Mouse (Mus musculus): Measurements from ENCODE around the gene Hamp2. TPM values are rescaled to one million over a fixed set of nuclear protein-coding genes. Genes with fewer than 3 reads are reported as not detected.

Gene Hamp2
- total RNA-seq, 2 experiments from 2014 or later = 1.5 to 4.1 TPM

DNA sequence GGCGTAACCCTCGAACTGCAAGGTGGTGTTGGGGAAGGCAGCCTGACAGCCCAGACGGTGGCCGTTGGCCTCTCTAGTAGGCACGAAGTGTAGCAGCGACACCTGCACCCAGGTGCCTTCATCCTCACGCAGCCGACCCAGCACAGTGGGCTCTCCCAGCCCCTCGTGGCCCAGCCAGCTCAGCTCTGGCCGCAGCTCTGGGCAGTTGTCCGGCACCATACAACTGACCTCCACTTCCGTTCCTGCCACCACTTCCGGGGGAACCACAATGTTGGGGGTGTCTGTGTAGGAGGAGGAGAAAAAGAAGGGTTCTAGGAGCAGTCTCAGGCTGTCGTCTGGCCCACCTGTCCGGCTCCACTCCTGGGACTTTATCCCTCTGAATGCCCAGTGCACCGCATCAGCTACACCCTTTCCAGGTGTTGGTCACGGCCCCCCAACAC lies 15.5 kb downstream of the Hamp2 start:
- DNase-seq = no peak
- intact Hi-C loops (cut with DNase I) = no loop called here

DNA sequence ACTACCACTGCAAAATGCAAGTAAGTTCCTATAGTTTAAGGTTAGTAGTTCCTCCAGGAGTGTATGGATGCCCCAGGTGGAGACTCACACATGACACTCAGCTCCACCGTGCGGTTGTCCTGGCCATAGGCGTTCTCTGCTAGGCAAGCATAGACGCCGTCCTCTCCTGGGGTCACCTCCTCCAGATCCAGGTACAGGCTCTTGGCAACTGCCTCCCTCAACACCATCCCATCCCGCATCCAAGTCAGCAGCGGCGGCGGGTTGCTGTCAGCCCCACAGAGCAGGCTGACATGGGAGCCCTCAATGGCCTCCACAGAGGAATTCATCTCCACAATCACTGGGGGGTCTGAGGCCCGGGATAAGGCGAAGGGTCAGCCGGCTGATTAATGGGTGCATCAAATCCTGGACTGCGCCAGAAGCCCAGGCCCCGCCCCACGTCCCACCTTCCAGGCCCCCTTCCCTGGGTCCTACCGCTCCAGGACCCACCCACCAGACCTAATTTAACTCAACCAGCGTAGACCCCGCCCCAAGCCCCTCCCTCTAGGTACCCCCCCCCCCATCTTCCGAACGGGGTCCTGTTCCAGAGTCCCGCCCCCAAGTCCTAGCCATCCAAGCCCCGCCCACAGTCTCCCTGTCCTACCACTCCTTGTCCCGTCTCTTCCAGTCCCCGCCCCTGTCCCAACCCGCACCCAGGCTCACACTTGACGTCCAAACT lies 16.0 kb downstream of the Hamp2 start:
- intact Hi-C loops (cut with DNase I) = no loop called here
- no peak for DNase-seq

DNA sequence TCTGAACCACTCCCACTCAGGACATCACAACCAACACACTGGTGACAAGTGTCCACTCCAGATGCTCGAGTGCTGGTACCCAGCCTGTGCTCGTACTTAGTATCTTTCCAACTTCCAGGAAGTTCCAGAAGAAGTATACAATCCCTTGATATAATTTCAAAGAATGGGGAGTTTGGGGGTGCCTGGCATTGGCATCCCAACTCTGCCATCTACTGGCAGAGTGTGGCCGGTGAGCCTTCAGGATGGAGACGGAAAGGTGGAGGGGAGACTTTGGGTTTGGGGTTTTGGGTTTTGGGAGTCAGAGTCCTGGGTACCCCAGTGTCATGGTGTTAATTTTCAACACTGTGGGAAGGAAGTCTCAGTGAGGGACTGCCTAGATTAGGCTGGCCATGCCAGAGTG lies 20.4 kb downstream of the Hamp2 start:
- intact Hi-C loops (cut with DNase I) = loop anchor here (5.0 kb wide), 1 partner anchor 312 kb away; no protein-coding TSS in a partner anchor
- DNase-seq = peak in 1 of 2 experiments; percentile 19

DNA sequence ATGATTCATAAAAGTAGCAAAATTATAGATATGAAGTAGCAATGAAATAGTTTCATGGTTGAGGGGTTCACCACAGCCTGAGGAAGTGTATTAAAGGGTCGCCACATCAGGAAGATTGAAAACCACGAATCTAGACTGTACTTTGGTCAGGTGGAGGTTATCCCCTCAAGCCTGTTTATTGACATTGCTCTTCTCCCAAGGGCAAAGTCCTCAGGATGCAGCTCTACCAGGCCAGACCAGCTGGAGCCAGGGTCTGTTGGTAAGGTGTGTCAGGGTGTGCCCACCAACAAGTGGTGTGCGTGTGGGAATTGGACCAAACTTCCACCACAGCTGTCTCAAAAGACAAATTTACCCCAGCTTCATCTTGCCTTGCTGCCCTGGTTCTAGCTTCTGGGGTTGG lies 29.3 kb downstream of the Hamp2 start:
- DNase-seq = no peak
- intact Hi-C loops (cut with DNase I) = no loop called here

DNA sequence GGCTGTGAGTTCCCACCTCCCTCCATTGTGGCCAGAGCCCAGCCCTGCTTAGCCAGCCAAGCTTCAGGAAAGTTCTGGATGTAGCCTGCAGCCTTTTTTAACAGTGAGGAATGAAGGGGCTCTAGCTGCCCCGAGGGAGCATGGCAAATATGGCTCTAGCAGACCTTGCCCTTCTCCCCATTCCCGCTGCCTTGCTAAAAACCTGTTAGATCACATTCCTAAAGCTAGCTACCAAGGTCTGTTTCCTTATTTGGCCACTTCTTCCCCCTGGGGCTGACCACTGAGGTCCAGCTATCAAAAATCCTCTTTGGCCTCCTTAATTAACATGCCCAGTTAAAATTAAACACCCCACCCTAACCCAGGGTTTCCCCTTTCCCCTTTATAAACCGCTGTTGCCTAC lies 32.0 kb downstream of the Hamp2 start:
- intact Hi-C loops (cut with DNase I) = no loop called here
- DNase-seq = no peak

DNA sequence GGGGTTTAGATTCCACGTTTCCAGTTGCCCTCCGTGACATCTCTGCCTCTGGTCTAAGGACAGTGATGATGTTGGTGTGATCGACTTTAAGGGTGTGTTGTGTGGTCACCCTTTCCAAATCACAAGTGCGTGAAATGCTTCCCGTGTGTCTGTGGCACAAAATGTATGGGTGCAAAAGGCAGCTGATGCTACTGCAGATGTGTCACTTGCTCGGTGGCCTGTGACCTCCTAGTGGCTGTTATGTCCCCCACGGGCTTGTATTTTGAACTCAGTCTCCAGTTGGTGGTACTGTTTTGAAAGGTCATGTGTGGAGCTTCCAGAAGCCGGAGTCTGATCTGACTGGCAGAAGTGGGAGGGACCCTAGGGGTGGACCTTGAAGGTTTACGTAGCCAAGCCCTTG lies 32.7 kb downstream of the Hamp2 start:
- intact Hi-C loops (cut with DNase I) = no loop called here
- DNase-seq = no peak

DNA sequence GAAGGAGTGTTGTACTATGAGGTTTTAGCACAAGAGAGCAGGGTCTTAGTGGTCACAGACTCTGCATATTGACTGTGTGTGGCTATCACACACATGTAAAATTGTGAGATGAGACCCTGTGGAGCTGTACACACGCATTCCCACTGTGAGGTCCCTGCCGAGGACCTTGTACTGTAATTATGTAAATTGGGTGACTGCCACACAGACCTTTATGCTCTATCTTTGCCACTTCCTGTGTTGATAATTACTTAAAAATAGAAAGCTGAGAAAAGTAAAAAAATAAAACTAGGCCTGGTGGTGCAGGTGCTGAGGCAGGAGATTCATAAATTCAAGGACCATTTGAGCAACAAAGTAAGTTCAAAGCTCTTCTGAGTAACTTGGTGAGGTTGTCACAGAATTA lies 33.8 kb downstream of the Hamp2 start:
- DNase-seq = no peak
- intact Hi-C loops (cut with DNase I) = no loop called here

DNA sequence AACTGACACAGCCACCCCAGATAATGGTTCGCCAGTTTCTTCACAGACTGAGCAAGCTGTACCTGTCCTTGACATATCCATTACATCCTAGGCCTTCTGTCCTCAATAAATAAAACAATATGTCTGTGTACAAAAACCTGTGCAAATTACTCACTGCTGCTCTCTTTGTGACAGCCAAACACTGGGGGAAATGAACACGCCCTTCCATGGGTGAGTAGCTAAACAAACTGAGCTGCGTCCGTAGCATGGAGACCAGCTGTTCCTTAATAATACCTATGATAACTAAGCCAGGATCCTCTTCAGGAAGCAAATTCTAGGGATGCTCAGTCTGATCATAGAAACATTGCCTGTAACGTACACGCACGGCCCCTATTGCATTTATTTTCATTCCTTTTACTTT lies 35.7 kb downstream of the Hamp2 start:
- no peak for DNase-seq
- intact Hi-C loops (cut with DNase I) = no loop called here

DNA sequence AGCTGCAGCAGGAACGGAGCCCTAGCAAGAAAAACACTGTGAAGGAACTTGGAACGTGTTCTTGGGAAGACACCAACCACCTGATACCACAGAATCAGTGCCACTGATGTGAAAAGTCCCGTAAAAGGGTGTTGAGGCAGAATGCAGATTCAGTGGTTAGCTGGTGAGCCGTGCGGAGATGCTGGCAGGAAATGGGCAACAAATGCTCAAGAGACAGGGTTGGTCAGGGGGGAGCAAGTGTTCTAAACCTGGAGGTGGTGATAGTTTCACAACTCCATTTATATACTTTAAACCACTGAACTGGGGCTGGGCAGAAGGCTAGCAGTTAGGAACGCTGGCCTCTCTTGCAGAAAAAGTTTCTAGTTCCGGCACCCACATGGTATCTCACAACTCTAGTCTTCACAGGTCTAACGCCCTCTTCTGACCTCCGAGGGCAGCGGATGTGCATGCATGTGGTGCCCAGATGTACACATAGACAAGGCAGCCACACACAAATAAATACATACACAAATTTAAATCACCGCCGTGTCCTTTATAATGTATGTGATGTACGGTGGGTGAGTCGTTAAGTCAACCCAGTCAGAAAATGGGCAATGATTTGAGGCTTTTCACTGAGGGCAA lies 36.8 kb downstream of the Hamp2 start:
- peak in 1 of 2 experiments; percentile 7 for DNase-seq
- intact Hi-C loops (cut with DNase I) = no loop called here

DNA sequence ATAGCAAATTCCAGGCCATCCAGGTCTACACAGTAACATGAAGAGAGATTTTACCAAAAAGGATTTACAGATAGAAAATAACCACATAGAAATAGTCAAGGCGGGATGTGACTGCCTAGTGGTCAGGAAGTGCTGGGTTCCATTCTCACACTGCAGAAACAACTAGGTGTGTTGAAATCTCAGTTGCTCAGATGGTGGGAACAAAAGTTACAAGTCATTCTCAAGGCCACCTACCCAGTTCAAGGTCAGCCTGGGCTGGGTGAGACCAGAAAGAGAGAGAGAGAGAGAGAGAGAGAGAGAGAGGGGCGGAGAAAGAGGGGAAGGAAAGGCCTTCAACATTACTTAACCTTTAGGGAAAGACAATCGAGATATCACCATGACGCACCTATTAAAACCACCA lies 37.6 kb downstream of the Hamp2 start:
- no peak for DNase-seq
- intact Hi-C loops (cut with DNase I) = no loop called here

DNA sequence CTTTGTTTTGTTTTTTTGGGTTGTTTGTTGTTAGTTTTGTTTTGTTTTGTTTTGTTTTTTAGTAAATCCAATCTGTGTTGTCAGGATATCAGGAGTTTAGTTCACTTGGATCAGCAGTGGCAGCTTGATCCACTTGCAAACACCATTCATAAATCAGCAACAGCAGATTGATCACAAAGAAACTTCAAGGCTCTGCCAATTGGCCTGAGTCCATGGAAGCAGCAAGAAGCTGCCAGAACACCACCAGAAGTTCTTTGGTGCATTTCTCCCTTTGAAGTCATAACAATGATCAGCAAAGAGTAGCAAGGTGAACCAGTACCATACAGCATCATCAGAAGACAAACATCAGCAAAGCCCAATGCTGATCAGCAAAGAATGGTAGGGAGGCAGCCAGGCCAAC lies 40.4 kb downstream of the Hamp2 start:
- intact Hi-C loops (cut with DNase I) = no loop called here
- DNase-seq = no peak

DNA sequence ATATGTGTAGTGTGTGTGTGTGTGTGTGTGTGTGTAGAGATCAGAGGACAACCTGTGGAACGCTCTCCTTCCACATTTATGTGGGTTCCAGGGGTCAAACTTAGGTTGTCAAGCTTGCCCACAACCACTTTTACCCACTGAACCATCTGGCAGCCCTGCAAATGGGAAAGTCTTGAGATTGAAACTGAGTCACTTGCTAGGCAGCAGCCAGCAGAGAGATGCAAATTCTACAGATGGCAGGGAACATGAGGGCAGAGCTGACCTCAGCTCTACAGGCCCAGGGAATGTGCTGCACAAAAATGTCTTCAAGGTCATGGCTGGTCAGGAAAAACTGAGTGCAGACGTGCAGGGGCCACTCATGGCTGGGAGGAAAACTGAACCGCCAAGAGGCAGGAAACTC lies 43.1 kb downstream of the Hamp2 start:
- intact Hi-C loops (cut with DNase I) = no loop called here
- DNase-seq = no peak

DNA sequence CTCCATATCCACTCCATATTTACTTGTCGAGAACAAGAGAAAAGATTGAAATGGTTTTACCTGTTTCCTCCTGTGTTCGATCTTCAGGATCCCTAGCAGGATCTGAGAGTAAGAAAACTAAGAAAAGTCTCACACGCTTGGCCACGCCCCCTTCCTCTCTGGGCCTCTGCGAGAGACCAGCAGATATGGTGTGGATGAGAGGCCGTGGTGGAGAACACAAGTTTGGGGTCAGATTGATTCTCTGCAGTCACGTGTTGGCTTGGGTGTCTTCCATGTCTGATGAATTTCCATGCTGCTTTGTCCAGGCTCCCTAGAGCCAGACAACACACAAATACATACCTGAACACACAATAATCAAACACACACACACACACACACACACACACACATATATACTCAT lies 44.3 kb downstream of the Hamp2 start, which contains the start of gene Cd22:
Gene Cd22 (minus strand): TSS at position 167 of the 400 bp plus-strand sequence.
- DNase-seq = no peak
- intact Hi-C loops (cut with DNase I) = no loop called here

DNA sequence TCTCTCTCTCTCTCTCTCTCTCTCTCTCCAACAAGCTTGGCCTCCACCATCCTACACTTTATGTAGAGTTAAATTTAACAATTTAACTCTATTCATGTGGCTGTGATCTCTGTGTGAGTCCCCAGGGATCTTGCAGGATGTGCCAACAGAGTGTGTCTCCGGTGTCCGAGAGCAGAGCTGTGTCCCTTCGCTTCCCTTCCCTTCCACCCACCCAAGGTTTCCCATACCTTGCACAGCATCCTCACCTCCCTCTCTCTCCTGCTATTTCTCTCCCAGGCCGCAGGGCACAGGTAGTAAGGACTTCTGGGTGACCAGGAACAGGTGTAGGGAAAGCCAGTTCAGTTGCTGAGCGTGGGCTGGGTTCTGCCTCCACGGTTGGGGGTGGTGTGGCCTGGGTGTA lies 45.5 kb downstream of the Hamp2 start:
- no peak for DNase-seq

DNA sequence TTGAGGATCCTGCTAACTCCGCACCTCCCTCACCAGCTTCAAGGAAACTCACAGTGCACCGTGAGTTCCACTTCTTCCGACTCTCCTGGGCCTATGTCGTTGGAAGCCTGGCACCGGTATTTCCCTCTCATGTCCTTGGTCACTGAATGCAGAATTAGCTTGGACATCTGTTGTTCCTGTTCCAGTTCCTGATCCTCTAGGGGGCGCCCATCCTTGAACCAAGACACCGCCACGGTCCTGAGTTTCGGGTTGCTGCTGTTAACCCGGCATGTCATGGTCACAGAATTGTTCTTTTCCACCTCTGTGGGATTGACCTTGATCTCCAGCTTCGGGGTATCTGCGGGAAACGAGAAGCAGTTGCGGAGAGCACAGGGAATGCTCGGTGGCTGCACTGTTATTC lies 51.4 kb downstream of the Hamp2 start:
- peak; percentile 74 to 84 for DNase-seq
- intact Hi-C loops (cut with DNase I) = loop anchor here (1.0 to 5.0 kb wide), 3 partner anchors 84 to 204 kb away; partner anchors contain the start of genes Fam187b, Fxyd3, Lsr and Usf2

More for the DNA sequence above, 45.5 kb downstream of the Hamp2 start:
- intact Hi-C loops (cut with DNase I) = no loop called here

Other genes with a start within 250 kb of the Hamp2 start
- gene 2200002J24Rik, start 225.8 kb downstream of the Hamp2 start, total RNA-seq (2021) = not detected
- gene Atp4a, start 212.5 kb downstream of the Hamp2 start, total RNA-seq (2021) = under 1 TPM in 1 of 2 experiments, not detected in 1; 0.12 TPM
- gene Tmem147, start 195.1 kb downstream of the Hamp2 start, total RNA-seq (2021) = 100 to 1,000 TPM; 229 to 244 TPM
- gene Gapdhs, start 181.0 kb downstream of the Hamp2 start, total RNA-seq (2021) = not detected
- 1 to 10 TPM; 4.5 to 4.8 TPM for gene Sbsn, start 173.2 kb downstream of the Hamp2 start, total RNA-seq (2021)
- gene Dmkn, start 160.9 kb downstream of the Hamp2 start, total RNA-seq (2021) = 1 to 10 TPM; 5.8 to 8.1 TPM
- not detected for gene Krtdap, start 136.8 kb downstream of the Hamp2 start, total RNA-seq (2021)
- gene Ffar2, start 100.9 kb downstream of the Hamp2 start, total RNA-seq (2021) = under 1 TPM; 0.35 to 0.57 TPM
- not detected for gene Ffar3, start 68.5 kb downstream of the Hamp2 start, total RNA-seq (2021)
- under 1 TPM in 1 of 2 experiments, not detected in 1; 0.05 TPM for gene Ffar1, start 63.1 kb downstream of the Hamp2 start, total RNA-seq (2021)
- gene Cd22, start 44.3 kb downstream of the Hamp2 start, total RNA-seq (2021) = 1 to 10 TPM; 1.1 to 1.4 TPM
- under 1 TPM in 1 of 2 experiments, not detected in 1; 0.48 TPM for gene Mag, start 9.8 kb downstream of the Hamp2 start, total RNA-seq (2021)
- gene Hamp, start 19.4 kb upstream of the Hamp2 start, total RNA-seq (2021) = 1 to 10 TPM; 5.2 to 6.6 TPM
- 100 to 1,000 TPM in 1 of 2 experiments, 10 to 100 TPM in 1; 98.7 to 109 TPM for gene Usf2, start 32.1 kb upstream of the Hamp2 start, total RNA-seq (2021)
- gene Lsr, start 48.8 kb upstream of the Hamp2 start, total RNA-seq (2021) = 1 to 10 TPM; 4.1 to 4.7 TPM
- gene Fam187b, start 49.1 kb upstream of the Hamp2 start, total RNA-seq (2021) = under 1 TPM; 0.25 to 0.36 TPM
- gene Fxyd5, start 117.8 kb upstream of the Hamp2 start, total RNA-seq (2021) = 10 to 100 TPM; 30.4 to 33.5 TPM
- gene Fxyd7, start 126.8 kb upstream of the Hamp2 start, total RNA-seq (2021) = 1 to 10 TPM; 1.3 to 1.6 TPM
- gene Fxyd1, start 132.5 kb upstream of the Hamp2 start, total RNA-seq (2021) = 100 to 1,000 TPM; 695 to 726 TPM
- gene Lgi4, start 134.7 kb upstream of the Hamp2 start, total RNA-seq (2021) = 1 to 10 TPM; 3.0 to 4.3 TPM
- gene Fxyd3, start 152.0 kb upstream of the Hamp2 start, total RNA-seq (2021) = 1 to 10 TPM; 2.8 to 5.1 TPM
- 1 to 10 TPM; 2.5 to 3.0 TPM for gene Hpn, start 190.6 kb upstream of the Hamp2 start, total RNA-seq (2021)
- gene Scn1b, start 202.3 kb upstream of the Hamp2 start, total RNA-seq (2021) = 10 to 100 TPM; 13.2 to 13.9 TPM
- gene Gramd1a, start 231.2 kb upstream of the Hamp2 start, total RNA-seq (2021) = 10 to 100 TPM; 25.6 to 31.4 TPM

All from heart, postnatal 10 days (tissue).